Mouse (Mus musculus): Measurements from ENCODE around the gene Hhat.

DNA sequence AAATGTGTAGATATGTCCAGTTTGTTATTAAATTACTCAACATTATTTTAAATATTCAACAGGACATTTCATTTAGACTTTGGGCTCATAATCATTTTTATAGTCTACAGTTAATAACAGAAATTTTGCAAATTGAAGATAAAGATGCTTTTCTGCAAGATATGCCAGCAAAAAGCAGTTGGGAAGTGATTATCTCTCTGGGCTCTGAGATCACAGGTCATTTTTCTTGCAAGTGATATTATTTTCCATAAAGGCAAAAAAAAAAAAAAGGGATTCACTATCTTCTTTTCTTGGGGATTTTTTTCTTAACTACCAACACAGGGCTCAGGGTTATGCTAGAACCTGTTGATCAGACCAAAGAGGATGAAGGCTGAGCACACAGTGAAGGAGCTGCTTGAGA lies 238.0 kb downstream of the Hhat start:
- no peak for TF ChIP-seq CTCF (IDR thresholded peaks at IDR 0.05; ENCODE audit: low read depth, low read length)
- no peak for TF ChIP-seq POLR2A (IDR thresholded peaks at IDR 0.05; ENCODE audit: borderline replicate concordance, low read depth, low read length)

All from bone marrow macrophage, adult 2 months (primary cell).